Mouse (Mus musculus): ENCODE data around the gene Rock2. TPM values are rescaled to one million over a fixed set of nuclear protein-coding genes. Genes with fewer than 3 reads are reported as not detected.

Gene Rock2
- polyA plus RNA-seq (2017; shearing (Covaris generic)) = 8.9 TPM

GRCm38 (mm10) chr12:16894396-16895220 lies at the start of gene Rock2:
TSS of gene Rock2 (plus strand) at chr12:16894895.

GRCm38 (mm10) chr12:16999739-17000497 lies 105.2 kb downstream of the Rock2 start, which contains the start of gene Pqlc3:
TSS of gene Pqlc3 (minus strand) at chr12:17000408.

GRCm38 (mm10) chr12:17011100-17011870 lies 116.6 kb downstream of the Rock2 start, which contains the start of gene 2410004P03Rik:
TSS of gene 2410004P03Rik (minus strand) at chr12:17011727.

Other genes with a start within 250 kb of the Rock2 start
- gene Ntsr2, start 241.5 kb upstream of the Rock2 start, polyA plus RNA-seq (2017; shearing (Covaris generic)) = not detected
- gene Greb1, start 94.0 kb upstream of the Rock2 start, polyA plus RNA-seq (2017; shearing (Covaris generic)) = not detected
- 4.0 TPM for gene E2f6, start 83.9 kb upstream of the Rock2 start, polyA plus RNA-seq (2017; shearing (Covaris generic))
- 69.7 TPM for gene Pqlc3, start 105.5 kb downstream of the Rock2 start, polyA plus RNA-seq (2017; shearing (Covaris generic))
- gene 2410004P03Rik, start 116.8 kb downstream of the Rock2 start, polyA plus RNA-seq (2017; shearing (Covaris generic)) = 2.5 TPM